Mouse (Mus musculus) urinary bladder, postnatal 4 days (tissue): ENCODE results near the gene Rhog.
A peak's percentile ranks its signal among the peaks of the same experiment; 100 is the strongest.

Experiments used
- DNase-seq, 2 experiments: peaks; one replicate each; pipeline ENCODE4 v3.0.0; 2021 to 2022; ENCODE audit warnings: low spot score in 2 of 2

The Rhog gene

DNA sequence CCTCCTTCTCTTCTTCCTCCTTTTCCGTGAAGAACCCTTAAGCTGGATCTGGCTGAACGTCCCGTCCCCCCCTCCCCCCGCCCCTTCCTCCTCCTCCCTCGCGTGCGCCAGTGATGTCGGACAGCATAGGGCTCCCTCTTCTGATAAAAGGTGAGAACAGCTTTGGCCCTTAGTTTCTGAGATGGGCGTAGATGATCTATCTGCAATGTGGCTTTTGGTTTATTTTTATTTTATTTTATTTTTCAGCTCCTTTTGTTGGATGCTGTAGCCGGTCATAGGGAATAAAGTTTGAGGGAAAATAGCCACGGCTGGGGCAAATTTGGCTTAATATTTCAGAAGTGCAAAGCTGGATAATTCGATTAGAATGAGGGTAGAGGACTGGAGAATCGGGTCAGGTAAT lies 33.5 kb downstream of the Rhog start:
- no peak for DNase-seq

DNA sequence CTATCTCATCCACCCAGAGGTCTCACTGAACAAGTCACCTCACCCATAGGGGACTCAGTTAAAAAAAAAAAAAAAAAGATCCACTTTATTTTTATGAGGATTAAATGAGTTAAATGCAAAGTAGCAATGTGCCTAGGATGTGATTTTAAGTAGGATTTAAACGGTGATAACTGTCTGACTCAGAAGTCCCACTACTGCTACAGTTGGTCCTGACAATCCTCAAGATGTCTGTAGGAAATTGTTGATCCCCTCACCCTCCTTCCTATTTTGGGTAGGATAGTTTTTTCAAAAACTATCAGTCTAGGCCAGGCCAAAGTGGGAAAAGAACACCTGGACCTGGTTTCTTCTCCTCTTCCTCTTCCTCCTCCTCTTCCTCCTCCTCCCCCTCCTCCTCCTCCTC lies 34.0 kb downstream of the Rhog start:
- no peak for DNase-seq

DNA sequence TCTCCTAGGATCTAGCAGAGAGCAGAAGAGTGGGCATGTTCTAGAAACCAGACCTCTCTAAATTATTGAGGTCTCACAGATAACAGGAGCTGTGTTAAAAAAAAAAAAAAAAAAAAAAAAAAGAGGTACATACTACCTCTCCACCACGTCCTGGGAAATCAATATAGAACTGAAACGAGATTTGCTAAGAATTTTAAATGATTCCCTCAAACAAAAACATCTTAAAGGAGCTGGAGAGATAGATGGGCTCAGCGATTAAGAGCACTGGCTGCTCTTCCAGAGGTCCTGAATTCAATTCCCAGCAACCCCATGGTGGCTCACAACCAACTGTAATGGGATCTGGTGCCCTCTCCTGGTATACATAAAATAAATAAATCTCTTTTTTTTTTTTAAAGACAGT lies 44.8 kb downstream of the Rhog start:
- no peak for DNase-seq

DNA sequence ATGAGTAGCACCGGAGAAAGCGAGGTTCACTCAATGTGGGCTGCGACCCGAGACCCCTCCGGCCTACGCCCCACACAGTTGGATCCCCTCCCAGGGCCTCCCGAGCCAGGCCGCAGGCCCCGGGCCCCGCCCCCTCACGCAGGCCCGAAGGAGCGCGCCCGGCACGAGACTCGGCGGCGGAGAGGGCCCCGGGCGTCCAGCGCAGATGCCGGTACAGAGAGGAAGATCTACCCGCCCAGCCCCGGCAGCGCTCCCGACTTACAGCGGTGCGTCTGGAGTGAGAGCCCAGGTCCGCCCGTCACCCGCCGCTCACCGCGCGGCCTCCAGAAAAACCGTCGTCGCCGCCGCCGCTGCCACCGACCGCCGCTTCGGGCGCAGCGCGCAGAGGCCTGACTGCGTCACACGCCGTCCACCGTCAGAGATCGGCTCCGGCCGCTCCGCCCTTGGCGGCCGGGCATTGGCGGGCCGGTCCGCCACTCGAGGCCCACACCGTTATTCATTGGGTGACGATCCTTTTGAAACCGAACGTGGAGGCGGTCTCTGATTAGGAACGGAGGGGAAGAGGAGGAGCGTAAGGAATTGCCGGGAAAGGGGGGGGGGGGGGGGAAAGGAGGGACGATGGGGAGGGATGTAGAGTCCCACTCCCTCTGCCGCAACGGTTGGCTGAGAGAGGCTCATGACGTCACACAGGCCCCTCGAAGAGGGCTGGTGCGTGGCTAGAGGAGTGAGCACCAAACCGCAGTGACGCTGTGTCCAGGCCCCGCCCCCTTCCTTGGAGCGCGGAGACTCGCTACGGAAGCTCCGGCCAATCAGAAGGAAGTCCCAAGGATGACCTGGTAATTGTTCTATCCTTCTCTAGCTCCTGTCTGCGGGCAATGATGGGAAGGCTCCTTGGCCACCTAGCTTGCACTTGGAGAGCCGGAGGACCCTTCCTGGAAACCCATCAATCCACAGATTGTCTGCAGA lies 45.8 kb downstream of the Rhog start, which contains the start of the genes Nup98 and Pgap2:
Gene Nup98 (minus strand): TSS at position 421 of the 966 bp plus-strand sequence.
Gene Pgap2 (plus strand): TSS at position 453 of the 966 bp plus-strand sequence.
- peak; percentile 98 to 99 for DNase-seq

DNA sequence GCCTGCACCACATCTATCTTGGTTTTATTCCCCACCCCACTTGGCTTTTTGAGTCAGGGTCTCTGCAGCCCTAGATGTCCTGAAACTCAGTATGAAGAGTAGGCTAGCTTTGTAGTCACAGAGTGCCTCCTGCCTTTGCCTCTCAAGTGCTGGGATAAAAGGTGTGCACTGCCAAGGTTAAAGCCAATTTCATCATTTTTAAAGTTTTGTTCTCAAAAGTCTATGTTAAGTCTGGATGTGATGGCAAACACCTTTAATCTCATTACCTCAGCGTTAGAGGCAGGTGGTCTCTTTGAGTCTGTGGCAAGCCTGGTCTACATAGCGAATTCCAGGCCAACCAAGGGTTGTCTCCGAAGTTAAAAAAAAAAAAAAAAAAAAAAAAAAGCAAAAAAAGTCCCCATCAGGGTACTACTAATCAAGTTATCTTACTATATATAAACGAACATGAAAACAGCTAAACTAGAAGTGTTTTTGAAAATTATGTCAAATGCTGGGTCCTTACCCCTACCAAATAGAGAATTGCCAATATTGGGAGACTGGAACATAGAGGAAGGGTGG lies 47.0 kb downstream of the Rhog start:
- DNase-seq, result no peak

GRCm38 (mm10) chr7:102205646-102206045 lies 50.2 kb downstream of the Rhog start:
- no peak for DNase-seq

GRCm38 (mm10) chr7:102204296-102204857 lies 51.5 kb downstream of the Rhog start:
- DNase-seq, result no peak

GRCm38 (mm10) chr7:102200996-102201785 lies 54.7 kb downstream of the Rhog start:
- DNase-seq, result no peak

DNA sequence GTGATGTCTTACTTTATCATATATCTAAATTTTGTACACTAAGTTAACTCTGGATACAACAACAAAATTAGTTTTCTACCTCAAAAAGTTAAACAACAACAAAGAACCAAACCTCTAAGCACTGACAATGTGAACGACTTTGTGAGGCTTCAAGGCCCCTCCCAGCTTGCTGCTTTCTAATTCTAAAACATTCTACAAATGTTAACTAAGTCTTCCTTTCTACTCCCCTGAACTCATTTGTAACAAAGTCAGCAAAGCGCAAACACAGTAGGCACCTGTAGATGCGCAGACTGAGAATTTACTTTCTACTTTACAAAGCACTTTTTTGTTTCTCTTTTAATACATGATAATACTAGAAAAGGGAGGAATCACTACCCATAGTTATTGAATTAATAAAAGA lies 55.3 kb downstream of the Rhog start:
- DNase-seq, result no peak

- no peak for DNase-seq
Observed at GRCm38 (mm10) chr7:102192356-102192755, 63.5 kb downstream of the Rhog start.
